Mouse (Mus musculus) limb, embryonic 14.5 days (tissue): Measurements from ENCODE around the gene Fasn. TPM values are rescaled to one million over a fixed set of nuclear protein-coding genes. Genes with fewer than 3 reads are reported as not detected.
A peak's percentile ranks its signal among the peaks of the same experiment; 100 is the strongest.
"Not testable (repeated sequence)": the region's sequence is repeated elsewhere in the genome, so short reads cannot be mapped to it uniquely, and the experiment has no call there.

ENCODE experiments used
- ATAC-seq: fragments of 200-750 bp; cut with Nextera tagmentation; 2 replicates; pipeline ENCODE4 v1.8.0; 2017; ENCODE audit warnings: low read depth, moderate number of reproducible peaks, moderate TSS enrichment; ENCODE audit not compliant: low FRiP score
- DNase-seq: peaks from one replicate; pipeline ENCODE4 v3.0.0-alpha.2; 2015; ENCODE audit warnings: low spot score
- H3K27ac ChIP-seq: fragments of 300-500 bp; sonication (generic); replicated peaks from 2 replicates; pipeline ENCODE4 v1.5.1; 2014; ENCODE audit warnings: low read depth, mild to moderate bottlenecking, low read length, moderate library complexity, mixed read lengths
- H3K27me3 ChIP-seq: fragments of 300-500 bp; sonication (generic); 2 replicates; pipeline ENCODE4 v1.6.1; 2014; ENCODE audit warnings: low read length, mixed read lengths; ENCODE audit not compliant: control insufficient read depth, insufficient read depth
- H3K36me3 ChIP-seq: fragments of 300-500 bp; sonication (generic); 2 replicates; pipeline ENCODE4 v1.6.1; 2014; ENCODE audit warnings: mild to moderate bottlenecking, low read length, moderate library complexity, mixed read lengths; ENCODE audit not compliant: control insufficient read depth, insufficient read depth
- H3K4me1 ChIP-seq: fragments of 300-500 bp; sonication (generic); 2 replicates; pipeline ENCODE4 v1.6.1; 2014; ENCODE audit warnings: antibody characterized with exemption, low read length, mixed read lengths; ENCODE audit not compliant: control insufficient read depth, insufficient read depth
- H3K4me2 ChIP-seq: fragments of 300-500 bp; sonication (generic); replicated peaks from 2 replicates; pipeline ENCODE4 v1.6.1; 2014; ENCODE audit warnings: low read depth, mild to moderate bottlenecking, low read length, moderate library complexity; ENCODE audit not compliant: severe bottlenecking
- H3K4me3 ChIP-seq: fragments of 300-500 bp; sonication (generic); replicated peaks from 2 replicates; pipeline ENCODE4 v1.5.1; 2014; ENCODE audit warnings: low read length
- H3K9ac ChIP-seq: fragments of 300-500 bp; sonication (generic); 2 replicates; pipeline ENCODE4 v1.6.1; 2014; ENCODE audit warnings: mild to moderate bottlenecking, low read depth, low read length, moderate library complexity; ENCODE audit not compliant: severe bottlenecking
- H3K9me3 ChIP-seq: fragments of 300-500 bp; sonication (generic); 2 replicates; pipeline ENCODE4 v1.6.1; 2016; ENCODE audit warnings: low read length; ENCODE audit not compliant: control insufficient read depth
- POLR2A ChIP-seq: fragments of 200-500 bp; IDR thresholded peaks from 2 replicates; pipeline ENCODE4 v1.8.0; 2012; ENCODE audit warnings: inconsistent platforms, mild to moderate bottlenecking, moderate library complexity, borderline replicate concordance; ENCODE audit not compliant: insufficient read depth, insufficient read length; ENCODE audit errors: extremely low read depth
- WGBS: fragments of 180-500 bp; shearing (Covaris S2); extraction: QIAGEN DNeasy Blood & Tissue Kit; methylation state at CpG from one replicate; pipeline ENCODE4 v1.1.7; 2014; 5-methylcytosine and 5-hydroxymethylcytosine counted together
- polyA plus RNA-seq, 2 experiments: library from polyadenylated mRNA; depleted of rRNA in 1 of 2; stranded (reverse) in 1 of 2; unstranded in 1 of 2; fragments of >200 nt; fragmentation: Nextera tagmentation in 1 of 2; extraction: Ambion mirVana in 1 of 2; gene quantifications; 2 replicates each; pipeline versions ENCODE4 v1.2.1 to v1.2.3; 2012 to 2014

The Fasn gene
- polyA plus RNA-seq (2012; rRNA removed) (187 and 282 TPM in 2 replicates), polyA plus RNA-seq (2014; fragmentation: Nextera tagmentation; extraction: Ambion mirVana) (81.9 and 86.7 TPM in 2 replicates)

GRCm38 (mm10) chr11:120823956-120824786 lies at the start of gene Fasn:
Gene Fasn, minus strand, starts transcription at chr11:120824547.
- Histone ChIP-seq H3K4me3 (peak within 1 kb of the TSS; percentile 89), H3K27me3 (no peaks in the 10 kb centered on the region), H3K9me3 (no peaks in the 10 kb centered on the region), H3K36me3 (peaks cover 28% of the 10 kb centered on the region), H3K4me1 (peaks cover 23% of the 10 kb centered on the region), H3K4me2 (peak within 1 kb of the TSS; percentile 72), H3K9ac (peak within 1 kb of the TSS; percentile 89), H3K27ac (peak within 1 kb of the TSS; percentile 98)
- DNase-seq: peak; percentile 98
- ATAC-seq: peak; percentile 91
- WGBS: 2% methylated on average over 57 of the region's 109 CpGs
- peak; percentile 99 for TF ChIP-seq POLR2A

DNA sequence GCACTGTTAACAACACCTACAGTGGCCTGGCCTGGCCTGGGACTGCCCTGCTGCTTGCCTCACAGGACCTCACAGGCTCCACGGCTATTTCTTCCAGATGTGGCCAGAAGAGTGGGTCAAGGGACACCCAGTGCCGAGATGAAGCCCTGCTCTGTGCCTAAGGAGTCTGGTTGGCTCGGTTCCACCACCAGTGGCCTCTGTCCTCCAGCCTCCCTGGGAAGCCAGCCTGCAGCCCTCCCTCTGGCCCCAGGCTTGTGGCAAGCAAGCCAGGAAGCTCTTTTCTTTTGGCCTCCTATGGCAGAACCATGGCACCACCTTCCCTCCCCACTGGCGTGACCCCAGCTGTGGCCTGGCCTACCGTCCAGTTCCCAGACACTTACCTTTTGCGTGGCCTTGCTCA lies 48.9 kb upstream of the Fasn start:
- no peaks in the 10 kb centered on the region for H3K9me3 ChIP-seq
- H3K36me3 ChIP-seq: peaks cover 3% of the 10 kb centered on the region; the same call in 1 of the 2 replicates
- H3K9ac ChIP-seq: no peak overlapping the region
- H3K27ac ChIP-seq: no peak overlapping the region
- H3K4me1 ChIP-seq: no peaks in the 10 kb centered on the region
- ATAC-seq (no peak), DNase-seq (no peak)
- no peaks in the 10 kb centered on the region for H3K27me3 ChIP-seq
- no peak overlapping the region for H3K4me2 ChIP-seq
- WGBS: 62% methylated on average over 6 of the region's 6 CpGs
- no peak for TF ChIP-seq POLR2A
- no peak overlapping the region for H3K4me3 ChIP-seq

GRCm38 (mm10) chr11:120871521-120871920 lies 47.2 kb upstream of the Fasn start:
- Histone ChIP-seq H3K9ac (no peak overlapping the region), H3K36me3 (no peaks in the 10 kb centered on the region; the same call in 1 of the 2 replicates), H3K4me3 (no peak overlapping the region), H3K27me3 (no peaks in the 10 kb centered on the region), H3K4me2 (no peak overlapping the region), H3K4me1 (no peaks in the 10 kb centered on the region), H3K27ac (no peak overlapping the region), H3K9me3 (no peaks in the 10 kb centered on the region)
- TF ChIP-seq POLR2A: no peak
- ATAC-seq (no peak), DNase-seq (no peak)
- WGBS: 94% methylated on average over 9 of the region's 9 CpGs

DNA sequence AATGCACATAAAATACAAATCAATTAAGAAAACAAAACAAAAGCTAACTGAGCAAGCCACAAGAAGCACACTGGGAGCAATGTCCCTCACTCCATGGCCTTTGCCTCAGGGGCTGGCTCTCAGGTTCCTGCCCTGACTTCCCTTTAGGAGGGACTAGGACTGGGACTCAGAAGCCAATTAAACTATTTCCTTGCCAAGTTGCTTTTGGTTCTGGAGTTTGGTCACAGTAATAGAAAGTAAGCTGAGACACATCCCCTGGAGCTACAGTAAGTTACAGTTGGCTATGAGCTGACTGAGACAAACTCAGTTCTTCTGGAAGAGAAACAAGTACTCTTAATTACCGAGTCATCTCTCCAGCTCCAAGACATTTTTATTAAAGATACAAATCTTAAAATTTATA lies 41.5 kb upstream of the Fasn start:
- H3K36me3 ChIP-seq: no peaks in the 10 kb centered on the region; the same call in 1 of the 2 replicates
- no peak for TF ChIP-seq POLR2A
- H3K27me3 ChIP-seq: no peaks in the 10 kb centered on the region
- no peak for DNase-seq
- H3K4me3 ChIP-seq: no peak overlapping the region
- no peak overlapping the region for H3K27ac ChIP-seq
- no peak overlapping the region for H3K9ac ChIP-seq
- H3K4me1 ChIP-seq: no peaks in the 10 kb centered on the region
- no peak for ATAC-seq
- no peak overlapping the region for H3K4me2 ChIP-seq
- no peaks in the 10 kb centered on the region for H3K9me3 ChIP-seq
- WGBS: 83% methylated on average over 1 of the region's 1 CpGs

DNA sequence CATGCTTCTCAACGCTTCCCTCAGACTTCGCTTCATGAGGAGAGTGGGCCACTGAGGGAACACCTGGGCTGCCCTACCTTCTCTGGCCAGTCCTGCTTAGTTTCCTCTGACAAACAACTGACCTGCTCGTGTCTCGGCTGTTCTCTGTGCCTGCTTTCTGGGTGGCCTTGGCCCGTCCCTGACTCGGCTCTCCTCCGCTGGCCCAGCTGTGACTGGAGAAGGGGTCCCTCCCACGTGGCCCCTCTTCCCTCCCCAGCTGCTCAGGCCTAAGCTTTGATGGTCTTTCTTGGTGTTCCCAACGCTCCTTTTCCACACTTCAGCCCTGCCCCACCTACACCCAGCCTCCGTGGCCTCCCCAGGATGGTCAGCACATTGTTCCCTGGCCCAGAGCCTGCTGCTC lies 38.5 kb upstream of the Fasn start:
- no peak overlapping the region for H3K4me2 ChIP-seq
- TF ChIP-seq POLR2A: no peak
- no peaks in the 10 kb centered on the region for H3K4me1 ChIP-seq
- no peak for ATAC-seq
- H3K9me3 ChIP-seq: no peaks in the 10 kb centered on the region
- H3K27me3 ChIP-seq: no peaks in the 10 kb centered on the region
- no peak overlapping the region for H3K27ac ChIP-seq
- H3K4me3 ChIP-seq: no peak overlapping the region
- peaks cover 13% of the 10 kb centered on the region for H3K36me3 ChIP-seq
- DNase-seq: no peak
- H3K9ac ChIP-seq: no peak overlapping the region
- WGBS: 70% methylated on average over 10 of the region's 10 CpGs

- WGBS: 94% methylated on average over 3 of the region's 3 CpGs
- not testable (repeated sequence) for ATAC-seq, H3K27me3 ChIP-seq, H3K4me1 ChIP-seq, H3K27ac ChIP-seq, H3K4me2 ChIP-seq, DNase-seq, H3K4me3 ChIP-seq, H3K9me3 ChIP-seq, H3K9ac ChIP-seq
- H3K36me3 ChIP-seq: peaks cover 16% of the 10 kb centered on the region
Measured at GRCm38 (mm10) chr11:120855938-120856337, 31.6 kb upstream of the Fasn start.
